Mouse (Mus musculus): Measurements from ENCODE around the gene Fbxl13.

GRCm38 (mm10) chr5:21528068-21528842 is 117.2 kb downstream of the Fbxl13 start:
- TF ChIP-seq CTCF (conservative IDR thresholded peaks at IDR 0.05; ENCODE audit: low read length) (no peak), POU5F1 (IDR thresholded peaks at IDR 0.05; ENCODE audit: borderline replicate concordance, low read length) (no peak)
